Mouse (Mus musculus) liver, embryonic 14.5 days (tissue): ENCODE results near the gene Prr22. TPM values are rescaled to one million over a fixed set of nuclear protein-coding genes. Genes with fewer than 3 reads are reported as not detected.

Experiments
- ATAC-seq: fragments of 200-750 bp; cut with Nextera tagmentation; 2 replicates; pipeline ENCODE4 v1.8.0; 2017; ENCODE audit warnings: moderate number of reproducible peaks, mild to moderate bottlenecking, moderate library complexity; ENCODE audit not compliant: insufficient read depth
- DNase-seq, 3 experiments: peaks; one replicate each; pipeline ENCODE4 v3.0.0-alpha.2; 2012 to 2013; ENCODE audit warnings: low read depth in 3 of 3, low spot score in 3 of 3
- H3K27ac ChIP-seq: fragments of 300-500 bp; sonication (generic); 2 replicates; pipeline ENCODE4 v1.5.1; 2014; ENCODE audit warnings: moderate library complexity, mild to moderate bottlenecking, control low read depth, inconsistent platforms
- H3K27me3 ChIP-seq: fragments of 300-500 bp; sonication (generic); 2 replicates; pipeline ENCODE4 v1.6.1; 2014; ENCODE audit warnings: mild to moderate bottlenecking, low read length, moderate library complexity; ENCODE audit not compliant: control insufficient read depth, insufficient read depth
- H3K36me3 ChIP-seq: fragments of 300-500 bp; sonication (generic); replicated peaks from 2 replicates; pipeline ENCODE4 v1.6.1; 2014; ENCODE audit warnings: low read depth; ENCODE audit not compliant: control insufficient read depth, insufficient read depth
- H3K4me1 ChIP-seq, 2 experiments: fragments of 200-500 bp in 1 of 2; fragments of 300-500 bp in 1 of 2; sonication (generic) in 1 of 2; replicated peaks; 2 replicates each; pipeline ENCODE4 v1.6.1; 2012 to 2014; ENCODE audit warnings: antibody characterized with exemption in 1 of 2, inconsistent platforms in 1 of 2, low read length in 1 of 2; ENCODE audit not compliant: control insufficient read depth in 2 of 2, insufficient read depth in 2 of 2
- H3K4me2 ChIP-seq: fragments of 300-500 bp; sonication (generic); 2 replicates; pipeline ENCODE4 v1.6.1; 2014; ENCODE audit warnings: low read depth, mild to moderate bottlenecking, control low read depth, moderate library complexity
- H3K4me3 ChIP-seq, 2 experiments: fragments of 200-500 bp in 1 of 2; fragments of 300-500 bp in 1 of 2; sonication (generic) in 1 of 2; 2 replicates each; pipeline ENCODE4 v1.5.1; 2012 to 2014; ENCODE audit warnings: low read depth in 2 of 2, low read length in 2 of 2, mild to moderate bottlenecking in 2 of 2, control low read depth in 1 of 2, inconsistent platforms in 1 of 2, moderate library complexity in 1 of 2; ENCODE audit not compliant: insufficient read depth in 1 of 2
- H3K9ac ChIP-seq: fragments of 300-500 bp; sonication (generic); replicated peaks from 2 replicates; pipeline ENCODE4 v1.6.1; 2014; ENCODE audit warnings: mild to moderate bottlenecking, control low read depth, moderate library complexity
- H3K9me3 ChIP-seq: fragments of 300-500 bp; sonication (generic); 2 replicates; pipeline ENCODE4 v1.6.1; 2016; ENCODE audit warnings: low read length, mixed read lengths; ENCODE audit not compliant: control insufficient read depth
- CTCF ChIP-seq: IDR thresholded peaks from 2 replicates; pipeline ENCODE4 v1.5.1; 2016; ENCODE audit warnings: antibody characterized with exemption, low read depth, control low read depth
- EP300 ChIP-seq: IDR thresholded peaks from 2 replicates; pipeline ENCODE4 v1.6.1; 2016; ENCODE audit warnings: antibody characterized with exemption, low read depth
- WGBS: fragments of 180-500 bp; shearing (Covaris S2); extraction: QIAGEN DNeasy Blood & Tissue Kit; methylation state at CpG from one replicate; pipeline ENCODE4 v1.1.7; 2014; ENCODE audit not compliant: insufficient replicate concordance; 5-methylcytosine and 5-hydroxymethylcytosine counted together
- polyA plus RNA-seq, 2 experiments: library from polyadenylated mRNA; depleted of rRNA in 1 of 2; stranded (reverse) in 1 of 2; unstranded in 1 of 2; fragments of >200 nt; fragmentation: Nextera tagmentation in 1 of 2; extraction: Ambion mirVana in 1 of 2; gene quantifications; 2 replicates each; pipeline versions ENCODE4 v1.2.1 to v1.2.3; 2012 to 2014

The Prr22 gene
- polyA plus RNA-seq, 2 experiments: 0.52 to 1.2 TPM

DNA sequence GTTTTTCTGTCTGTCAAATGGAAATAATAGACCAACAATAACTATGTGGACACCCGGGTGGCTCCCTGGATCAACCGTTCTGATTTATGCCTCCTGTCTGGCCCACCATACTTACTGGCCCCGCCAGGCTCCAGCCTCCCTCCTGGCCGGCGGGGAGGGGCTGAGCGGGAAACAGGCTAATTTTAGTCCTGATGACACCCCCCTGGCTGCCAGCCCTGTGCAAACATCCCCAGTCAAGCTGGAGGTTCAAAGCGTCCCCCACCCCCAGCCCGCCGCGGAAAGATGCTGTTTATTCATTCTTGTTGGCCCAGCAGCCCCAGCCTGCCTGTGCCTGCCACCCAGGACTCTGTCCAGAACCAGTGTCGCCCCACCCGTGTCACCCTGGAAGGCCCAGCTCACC, 41.9 kb upstream of the Prr22 start:
- no peak for TF ChIP-seq EP300
- TF ChIP-seq CTCF: no peak
- H3K36me3 ChIP-seq: no peaks in the 10 kb centered on the region
- H3K9me3 ChIP-seq: no peaks in the 10 kb centered on the region
- H3K27ac ChIP-seq: no peak overlapping the region
- H3K27me3 ChIP-seq: no peaks in the 10 kb centered on the region; the same call in none of the 2 replicates
- H3K4me1 ChIP-seq: peaks cover 8 to 9% of the 10 kb centered on the region in 2 experiments
- H3K4me3 ChIP-seq: no peak overlapping the region
- peak overlapping the region; percentile 31; the same call in 1 of the 2 replicates for H3K9ac ChIP-seq
- 17% methylated on average over 12 of the region's 12 CpGs for WGBS
- no peak for DNase-seq
- H3K4me2 ChIP-seq: peak overlapping the region; percentile 23; the same call in 1 of the 2 replicates
- ATAC-seq: 0 out of 2 replicates have a peak, but pooled peaks have one; percentile 14

DNA sequence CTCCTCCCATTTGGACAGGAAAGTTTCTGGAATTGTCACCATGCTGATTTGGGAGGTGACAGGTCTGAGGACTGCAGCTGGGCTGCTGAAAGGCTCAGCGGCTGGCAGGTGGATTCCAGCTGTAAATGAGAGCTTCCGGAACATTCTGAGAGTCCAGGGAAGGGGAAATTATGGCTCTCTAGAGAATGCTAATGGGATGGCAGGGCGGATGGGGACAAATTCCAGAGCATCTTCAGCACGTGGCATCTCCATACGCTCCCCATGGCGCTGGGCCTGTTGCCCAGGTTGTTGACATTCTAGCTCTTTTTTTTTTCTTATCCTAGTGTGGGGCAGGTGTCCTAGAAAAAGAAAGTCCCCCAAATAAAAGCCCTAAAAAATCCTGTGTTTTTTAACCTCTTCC, 40.9 kb upstream of the Prr22 start:
- Histone ChIP-seq H3K9me3 (no peaks in the 10 kb centered on the region), H3K36me3 (no peaks in the 10 kb centered on the region), H3K4me3 (no peak overlapping the region), H3K27me3 (no peaks in the 10 kb centered on the region; the same call in none of the 2 replicates), H3K4me1 (peaks cover 8 to 9% of the 10 kb centered on the region in 2 experiments), H3K27ac (no peak overlapping the region), H3K4me2 (no peak overlapping the region), H3K9ac (no peak overlapping the region)
- no peak for TF ChIP-seq EP300
- TF ChIP-seq CTCF: no peak
- ATAC-seq: no peak
- WGBS: 57% methylated on average over 6 of the region's 6 CpGs
- no peak for DNase-seq

DNA sequence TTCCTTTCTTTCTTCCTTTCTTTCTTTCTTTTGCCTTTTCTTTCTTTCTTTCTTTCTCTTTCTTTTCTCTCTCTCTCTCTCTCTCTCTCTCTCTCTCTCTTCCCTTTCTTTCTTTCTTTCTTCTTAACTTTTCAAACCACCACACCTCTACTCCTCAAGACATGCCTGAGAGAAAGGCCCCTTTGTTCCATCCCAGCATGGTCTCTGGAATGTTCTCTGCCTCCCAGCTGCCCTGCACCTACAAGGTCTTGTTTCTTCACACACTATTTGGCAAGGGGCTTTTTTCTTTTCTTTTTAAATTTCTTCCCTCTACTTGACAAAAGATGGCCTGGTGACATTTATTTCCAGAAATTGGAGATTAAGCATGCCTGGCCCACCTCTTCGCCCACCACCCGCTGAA, 40.4 kb upstream of the Prr22 start:
- Histone ChIP-seq H3K36me3 (no peaks in the 10 kb centered on the region), H3K4me2 (no peak overlapping the region), H3K9ac (no peak overlapping the region), H3K4me1 (peaks cover 8 to 9% of the 10 kb centered on the region in 2 experiments), H3K27me3 (no peaks in the 10 kb centered on the region; the same call in none of the 2 replicates), H3K4me3 (no peak overlapping the region), H3K27ac (no peak overlapping the region), H3K9me3 (no peaks in the 10 kb centered on the region)
- no peak for DNase-seq
- 51% methylated on average over 2 of the region's 2 CpGs for WGBS
- no peak for ATAC-seq
- TF ChIP-seq CTCF (no peak), EP300 (no peak)

- Histone ChIP-seq H3K4me3 (no peak overlapping the region), H3K27me3 (no peaks in the 10 kb centered on the region; the same call in none of the 2 replicates), H3K36me3 (no peaks in the 10 kb centered on the region), H3K9me3 (no peaks in the 10 kb centered on the region), H3K9ac (no peak overlapping the region), H3K4me1 (no peaks in the 10 kb centered on the region), H3K27ac (no peak overlapping the region), H3K4me2 (no peak overlapping the region)
- ATAC-seq (no peak), DNase-seq (no peak)
- 33% methylated on average over 8 of the region's 8 CpGs for WGBS
- TF ChIP-seq CTCF: peak; percentile 85
- no peak for TF ChIP-seq EP300
Observed at GRCm38 (mm10) chr17:56736534-56736933, 33.5 kb upstream of the Prr22 start.

- no peak for TF ChIP-seq CTCF
- no peak for TF ChIP-seq EP300
- Histone ChIP-seq H3K9ac (no peak overlapping the region), H3K4me3 (no peak overlapping the region), H3K9me3 (no peaks in the 10 kb centered on the region), H3K27me3 (no peaks in the 10 kb centered on the region; the same call in 1 of the 2 replicates), H3K27ac (no peak overlapping the region), H3K36me3 (no peaks in the 10 kb centered on the region), H3K4me2 (no peak overlapping the region), H3K4me1 (no peaks in the 10 kb centered on the region)
- 63% methylated on average over 10 of the region's 10 CpGs for WGBS
- no peak for ATAC-seq
- no peak for DNase-seq
Observed at GRCm38 (mm10) chr17:56738221-56738620, 31.8 kb upstream of the Prr22 start.
